Mouse (Mus musculus) liver, embryonic 12.5 days (tissue): ENCODE data around the gene Rbfox1. TPM values are rescaled to one million over a fixed set of nuclear protein-coding genes. Genes with fewer than 3 reads are reported as not detected.

Experiments
- ATAC-seq: fragments of 200-750 bp; cut with Nextera tagmentation; 2 replicates; pipeline ENCODE4 v1.8.0; 2017; ENCODE audit warnings: moderate number of reproducible peaks, mild to moderate bottlenecking, moderate library complexity
- H3K27ac ChIP-seq: fragments of 300-500 bp; sonication (generic); 2 replicates; pipeline ENCODE4 v1.5.1; 2016; ENCODE audit warnings: mild to moderate bottlenecking
- H3K27me3 ChIP-seq: fragments of 300-500 bp; sonication (generic); replicated peaks from 2 replicates; pipeline ENCODE4 v1.6.1; 2016; ENCODE audit warnings: mild to moderate bottlenecking, moderate library complexity
- H3K36me3 ChIP-seq: fragments of 300-500 bp; sonication (generic); 2 replicates; pipeline ENCODE4 v1.6.1; 2016; ENCODE audit warnings: mild to moderate bottlenecking, moderate library complexity
- H3K4me1 ChIP-seq: fragments of 300-500 bp; sonication (generic); 2 replicates; pipeline ENCODE4 v1.6.1; 2016
- H3K4me2 ChIP-seq: fragments of 300-500 bp; sonication (generic); 2 replicates; pipeline ENCODE4 v1.6.1; 2016; ENCODE audit warnings: mild to moderate bottlenecking, moderate library complexity
- H3K4me3 ChIP-seq: fragments of 300-500 bp; sonication (generic); 2 replicates; pipeline ENCODE4 v1.5.1; 2016; ENCODE audit warnings: mild to moderate bottlenecking, moderate library complexity
- H3K9ac ChIP-seq: fragments of 300-500 bp; sonication (generic); 2 replicates; pipeline ENCODE4 v1.6.1; 2016; ENCODE audit warnings: mild to moderate bottlenecking, moderate library complexity
- H3K9me3 ChIP-seq: fragments of 300-500 bp; sonication (generic); replicated peaks from 2 replicates; pipeline ENCODE4 v1.6.1; 2016; ENCODE audit warnings: mild to moderate bottlenecking, moderate library complexity
- WGBS: fragments of 180-500 bp; shearing (Covaris S2); methylation state at CpG from one replicate; pipeline ENCODE4 v1.1.7; 2016; ENCODE audit not compliant: insufficient replicate concordance; 5-methylcytosine and 5-hydroxymethylcytosine counted together
- polyA plus RNA-seq: library from polyadenylated mRNA; unstranded; fragments of >200 nt; fragmentation: Nextera tagmentation; extraction: Ambion mirVana; gene quantifications from 2 replicates; pipeline ENCODE4 v1.2.1, GENCODE M21; 2016

The Rbfox1 gene
- polyA plus RNA-seq, 1 experiment from 2014 or later: 0.21 TPM

- no peak overlapping the region for H3K9ac ChIP-seq
- no peaks in the 10 kb centered on the region for H3K9me3 ChIP-seq
- no peaks in the 10 kb centered on the region for H3K36me3 ChIP-seq
- no peak overlapping the region for H3K4me2 ChIP-seq
- H3K4me3 ChIP-seq: no peak overlapping the region
- H3K27me3 ChIP-seq: no peaks in the 10 kb centered on the region
- no peak for ATAC-seq
- no peak overlapping the region for H3K27ac ChIP-seq
- H3K4me1 ChIP-seq: no peaks in the 10 kb centered on the region
- WGBS: 75% methylated on average over 5 of the region's 5 CpGs
These were observed 819.7 kb downstream of the Rbfox1 start for GRCm38 (mm10) chr16:6704847-6705246.

GRCm38 (mm10) chr16:6712341-6712740 is 827.2 kb downstream of the Rbfox1 start:
- Histone ChIP-seq H3K27ac (no peak overlapping the region), H3K9ac (no peak overlapping the region), H3K4me1 (no peaks in the 10 kb centered on the region), H3K36me3 (no peaks in the 10 kb centered on the region), H3K4me3 (no peak overlapping the region), H3K9me3 (no peaks in the 10 kb centered on the region), H3K27me3 (no peaks in the 10 kb centered on the region), H3K4me2 (no peak overlapping the region)
- ATAC-seq: no peak
- WGBS: 77% methylated on average over 1 of the region's 1 CpGs

DNA sequence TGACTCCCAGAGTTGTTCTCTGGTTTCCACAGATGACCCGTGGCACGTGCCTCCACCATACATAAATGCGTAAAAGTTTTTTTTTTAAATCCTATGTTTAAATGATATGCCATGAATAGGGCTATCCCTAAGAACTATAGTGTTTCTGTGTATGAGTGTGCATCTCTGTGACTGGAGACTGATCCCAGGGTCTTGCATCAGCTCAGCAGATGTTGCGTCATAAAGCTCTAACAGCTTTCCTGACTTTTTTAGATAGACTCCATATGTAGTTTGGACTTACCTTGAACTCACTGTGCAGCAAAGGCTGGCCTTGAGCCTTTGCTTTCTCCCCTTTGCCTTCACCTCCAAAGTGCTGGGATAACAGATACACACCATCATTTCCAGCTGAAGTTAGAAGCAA is 830.1 kb downstream of the Rbfox1 start:
- H3K9me3 ChIP-seq: no peaks in the 10 kb centered on the region
- H3K9ac ChIP-seq: no peak overlapping the region
- 79% methylated on average over 4 of the region's 4 CpGs for WGBS
- no peaks in the 10 kb centered on the region for H3K36me3 ChIP-seq
- no peaks in the 10 kb centered on the region for H3K4me1 ChIP-seq
- ATAC-seq: no peak
- H3K27me3 ChIP-seq: no peaks in the 10 kb centered on the region
- H3K27ac ChIP-seq: no peak overlapping the region
- no peak overlapping the region for H3K4me2 ChIP-seq
- no peak overlapping the region for H3K4me3 ChIP-seq

DNA sequence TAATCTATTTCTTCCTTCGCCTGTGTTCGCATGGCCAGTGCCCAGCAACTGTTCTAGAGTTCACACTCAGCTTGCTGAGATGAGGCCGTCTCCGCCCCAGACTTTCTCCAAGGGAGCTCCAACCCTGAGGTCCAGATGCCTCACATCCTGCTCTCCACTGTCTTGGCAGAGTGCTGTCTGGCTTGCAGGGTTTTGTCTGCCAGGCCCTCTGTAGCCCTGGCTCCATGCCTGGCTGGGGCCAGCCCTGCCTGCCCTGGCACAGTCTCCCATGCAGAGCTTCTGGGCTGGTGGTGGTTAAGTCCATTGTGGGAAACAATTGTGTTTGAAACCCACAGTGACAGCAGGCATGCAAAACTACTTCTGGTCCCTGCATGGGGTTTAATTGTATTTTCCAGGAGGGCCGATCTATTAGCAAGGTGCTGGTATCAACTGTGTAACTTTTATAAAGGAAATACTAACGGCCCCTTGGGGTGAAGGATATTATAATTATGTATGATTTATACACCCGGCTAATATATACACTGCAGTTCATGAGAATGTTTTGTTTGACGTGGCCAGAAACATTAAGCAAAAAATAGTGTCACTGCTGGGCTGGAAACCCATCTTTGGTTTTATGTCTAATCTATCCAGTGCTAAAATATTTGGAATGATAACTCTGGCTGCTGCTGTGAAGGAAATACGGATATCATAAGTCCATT is 831.2 kb downstream of the Rbfox1 start:
- no peaks in the 10 kb centered on the region for H3K4me1 ChIP-seq
- no peak overlapping the region for H3K27ac ChIP-seq
- no peak for ATAC-seq
- no peak overlapping the region for H3K4me2 ChIP-seq
- H3K9me3 ChIP-seq: no peaks in the 10 kb centered on the region
- no peaks in the 10 kb centered on the region for H3K27me3 ChIP-seq
- WGBS: 66% methylated on average over 9 of the region's 9 CpGs
- no peak overlapping the region for H3K9ac ChIP-seq
- no peak overlapping the region for H3K4me3 ChIP-seq
- H3K36me3 ChIP-seq: no peaks in the 10 kb centered on the region

DNA sequence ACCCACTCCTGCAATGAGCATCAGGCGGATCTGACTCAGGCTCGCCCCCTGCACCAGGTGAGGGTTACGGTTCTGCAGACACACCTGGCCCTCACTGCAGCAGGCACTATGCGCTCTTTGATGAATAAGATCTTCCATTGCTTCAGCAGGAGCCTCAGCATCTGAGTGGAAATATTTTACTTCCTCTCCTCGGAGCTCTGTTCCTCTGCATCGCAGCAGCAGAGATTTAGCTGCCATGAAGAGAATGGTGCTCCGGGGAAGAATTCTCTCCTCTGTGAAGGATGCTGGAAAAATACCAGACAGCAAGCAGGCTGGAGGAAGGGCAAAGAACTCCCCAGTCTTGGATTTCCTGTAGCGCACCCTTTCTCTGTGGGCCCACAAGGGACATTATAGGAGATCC is 833.9 kb downstream of the Rbfox1 start:
- H3K4me1 ChIP-seq: no peaks in the 10 kb centered on the region
- 53% methylated on average over 8 of the region's 8 CpGs for WGBS
- no peak overlapping the region for H3K9ac ChIP-seq
- no peak overlapping the region for H3K4me3 ChIP-seq
- H3K27me3 ChIP-seq: no peaks in the 10 kb centered on the region
- no peak for ATAC-seq
- no peaks in the 10 kb centered on the region for H3K36me3 ChIP-seq
- H3K4me2 ChIP-seq: no peak overlapping the region
- no peaks in the 10 kb centered on the region for H3K9me3 ChIP-seq
- H3K27ac ChIP-seq: no peak overlapping the region

DNA sequence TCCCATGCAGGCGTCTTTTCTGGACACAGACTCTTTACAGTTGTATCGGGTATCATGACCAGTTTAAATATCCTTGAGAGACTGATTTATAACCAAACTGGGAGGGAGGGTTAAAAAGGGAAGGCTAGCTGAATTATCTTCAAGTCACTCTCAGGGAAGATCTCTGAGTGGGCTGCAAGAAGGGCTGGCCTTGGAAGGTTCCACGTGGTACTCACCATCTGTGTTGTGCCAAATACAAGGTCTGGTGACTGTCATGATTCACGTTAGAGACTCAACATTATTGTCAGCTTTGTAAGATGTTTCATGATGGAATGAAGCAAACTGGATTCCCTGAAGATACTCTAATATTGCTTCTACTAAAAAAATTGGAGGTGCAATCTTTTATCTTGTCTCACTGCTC is 847.5 kb downstream of the Rbfox1 start:
- 62% methylated on average over 4 of the region's 4 CpGs for WGBS
- no peak overlapping the region for H3K4me2 ChIP-seq
- no peak for ATAC-seq
- H3K4me1 ChIP-seq: no peaks in the 10 kb centered on the region
- no peak overlapping the region for H3K9ac ChIP-seq
- H3K4me3 ChIP-seq: no peak overlapping the region
- H3K9me3 ChIP-seq: no peaks in the 10 kb centered on the region
- H3K36me3 ChIP-seq: no peaks in the 10 kb centered on the region
- H3K27ac ChIP-seq: no peak overlapping the region
- H3K27me3 ChIP-seq: no peaks in the 10 kb centered on the region

DNA sequence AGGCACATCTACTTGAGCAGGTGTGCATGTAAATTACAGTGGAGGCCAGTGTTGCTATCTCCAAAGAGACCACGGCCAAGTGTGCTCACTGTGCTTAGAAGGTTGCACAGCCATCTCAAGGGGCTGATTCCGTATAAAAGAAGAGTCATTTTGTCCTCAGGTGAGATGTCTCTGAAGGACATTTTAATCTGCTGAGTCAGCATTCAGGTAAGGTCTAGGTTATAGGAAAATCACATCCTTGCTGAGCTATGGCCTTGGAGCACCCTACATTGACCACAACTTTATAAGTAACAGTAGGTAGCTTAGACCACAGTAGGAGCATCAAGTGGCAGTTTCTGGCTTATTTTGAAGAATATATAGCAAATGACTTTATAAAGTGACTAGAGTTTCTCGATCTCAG is 848.3 kb downstream of the Rbfox1 start:
- ATAC-seq: no peak
- no peaks in the 10 kb centered on the region for H3K4me1 ChIP-seq
- H3K9ac ChIP-seq: no peak overlapping the region
- H3K4me3 ChIP-seq: no peak overlapping the region
- H3K36me3 ChIP-seq: no peaks in the 10 kb centered on the region
- H3K4me2 ChIP-seq: no peak overlapping the region
- WGBS: 57% methylated on average over 3 of the region's 3 CpGs
- no peaks in the 10 kb centered on the region for H3K27me3 ChIP-seq
- H3K27ac ChIP-seq: no peak overlapping the region
- no peaks in the 10 kb centered on the region for H3K9me3 ChIP-seq

GRCm38 (mm10) chr16:6736566-6736965 is 851.4 kb downstream of the Rbfox1 start:
- H3K9me3 ChIP-seq: no peaks in the 10 kb centered on the region
- no peaks in the 10 kb centered on the region for H3K27me3 ChIP-seq
- no peak overlapping the region for H3K27ac ChIP-seq
- H3K9ac ChIP-seq: no peak overlapping the region
- no peaks in the 10 kb centered on the region for H3K4me1 ChIP-seq
- no peaks in the 10 kb centered on the region for H3K36me3 ChIP-seq
- no peak overlapping the region for H3K4me3 ChIP-seq
- 65% methylated on average over 2 of the region's 2 CpGs for WGBS
- H3K4me2 ChIP-seq: no peak overlapping the region
- ATAC-seq: no peak

DNA sequence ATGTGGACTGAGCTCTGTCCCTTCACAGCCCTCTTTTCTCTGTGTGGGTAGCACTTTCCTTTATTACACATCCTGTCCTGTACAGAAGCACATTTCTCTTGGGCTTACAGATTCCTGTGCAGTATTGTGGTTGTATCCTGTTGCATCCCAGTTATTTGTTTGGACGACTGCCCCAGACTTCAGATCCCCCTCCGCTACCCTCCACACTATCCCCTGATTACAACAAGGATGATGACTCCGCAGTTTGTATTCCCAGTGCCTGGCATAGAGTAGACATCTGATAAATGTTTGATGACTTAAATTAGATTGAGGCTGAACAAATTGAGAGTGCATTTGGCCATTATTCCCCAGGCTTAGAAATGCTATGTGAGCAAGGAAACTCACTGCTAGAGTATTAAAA is 851.8 kb downstream of the Rbfox1 start:
- WGBS: 70% methylated on average over 3 of the region's 3 CpGs
- Histone ChIP-seq H3K4me3 (no peak overlapping the region), H3K27ac (no peak overlapping the region), H3K9ac (no peak overlapping the region), H3K4me1 (no peaks in the 10 kb centered on the region), H3K27me3 (no peaks in the 10 kb centered on the region), H3K9me3 (no peaks in the 10 kb centered on the region), H3K4me2 (no peak overlapping the region), H3K36me3 (no peaks in the 10 kb centered on the region)
- no peak for ATAC-seq

- no peaks in the 10 kb centered on the region for H3K9me3 ChIP-seq
- H3K4me2 ChIP-seq: no peak overlapping the region
- WGBS: 66% methylated on average over 2 of the region's 2 CpGs
- no peaks in the 10 kb centered on the region for H3K27me3 ChIP-seq
- ATAC-seq: no peak
- H3K4me3 ChIP-seq: no peak overlapping the region
- H3K36me3 ChIP-seq: no peaks in the 10 kb centered on the region
- H3K9ac ChIP-seq: no peak overlapping the region
- no peaks in the 10 kb centered on the region for H3K4me1 ChIP-seq
- no peak overlapping the region for H3K27ac ChIP-seq
These were observed 861.0 kb downstream of the Rbfox1 start for GRCm38 (mm10) chr16:6746116-6746515.

DNA sequence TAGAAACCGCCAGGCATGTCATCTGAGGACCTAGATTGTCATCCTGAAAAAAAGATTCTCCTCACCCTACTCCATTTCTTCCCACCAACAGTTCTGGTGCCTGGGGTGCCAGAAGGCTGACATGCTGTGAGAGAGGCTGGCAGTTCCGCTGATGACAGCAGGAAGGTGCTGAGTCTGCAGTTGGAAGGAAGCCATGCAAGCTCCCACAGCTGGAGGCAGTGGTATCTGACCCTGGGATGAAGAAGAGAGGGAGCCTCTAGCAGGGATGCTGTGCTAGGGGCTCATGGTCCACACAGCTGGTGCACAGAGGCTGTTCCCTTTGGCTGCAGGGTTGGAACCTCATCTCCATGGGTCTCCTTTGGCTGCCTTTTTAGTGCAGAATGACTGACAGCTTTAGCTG is 865.3 kb downstream of the Rbfox1 start:
- Histone ChIP-seq H3K4me2 (no peak overlapping the region), H3K27ac (no peak overlapping the region), H3K36me3 (no peaks in the 10 kb centered on the region), H3K9me3 (no peaks in the 10 kb centered on the region), H3K4me1 (no peaks in the 10 kb centered on the region), H3K4me3 (no peak overlapping the region), H3K9ac (no peak overlapping the region), H3K27me3 (no peaks in the 10 kb centered on the region)
- no peak for ATAC-seq
- WGBS: 31% methylated on average over 2 of the region's 2 CpGs

GRCm38 (mm10) chr16:6754847-6755246 is 869.7 kb downstream of the Rbfox1 start:
- H3K9ac ChIP-seq: no peak overlapping the region
- H3K4me2 ChIP-seq: no peak overlapping the region
- H3K27ac ChIP-seq: no peak overlapping the region
- H3K9me3 ChIP-seq: no peaks in the 10 kb centered on the region
- WGBS: 68% methylated on average over 3 of the region's 3 CpGs
- no peaks in the 10 kb centered on the region for H3K27me3 ChIP-seq
- H3K4me1 ChIP-seq: no peaks in the 10 kb centered on the region
- H3K4me3 ChIP-seq: no peak overlapping the region
- H3K36me3 ChIP-seq: no peaks in the 10 kb centered on the region
- no peak for ATAC-seq
